Mouse (Mus musculus): ENCODE measurements around the gene Sqor. TPM values are rescaled to one million over a fixed set of nuclear protein-coding genes. Genes with fewer than 3 reads are reported as not detected.

Sqor gene
- polyA plus RNA-seq, 1 experiment from 2014 or later: 3.9 TPM

GRCm38 (mm10) chr2:122762991-122763390, 2.0 kb upstream of the Sqor start:
- no peak overlapping the region for H3K4me3 ChIP-seq
- no peaks in the 10 kb centered on the region for H3K9me3 ChIP-seq (replicated peaks)
- 45% methylated on average over 3 of the region's 3 CpGs for WGBS (ENCODE audit: insufficient replicate concordance)
- 0 out of 2 replicates have a peak, but pooled peaks cover 6% of the 10 kb centered on the region for H3K4me1 ChIP-seq
- no peak for ATAC-seq
- no peak overlapping the region for H3K9ac ChIP-seq
- no peak overlapping the region for H3K27ac ChIP-seq
- no peak overlapping the region for H3K4me2 ChIP-seq
- H3K27me3 ChIP-seq (replicated peaks): peaks cover 43% of the 10 kb centered on the region
- H3K36me3 ChIP-seq: no peaks in the 10 kb centered on the region

GRCm38 (mm10) chr2:122764526-122764925, 511 bp upstream of the Sqor start:
- Histone ChIP-seq H3K9ac (no peak overlapping the region), H3K36me3 (no peaks in the 10 kb centered on the region), H3K27ac (no peak overlapping the region), H3K4me2 (peak overlapping the region; percentile 74), H3K27me3 (replicated peaks) (peaks cover 43% of the 10 kb centered on the region), H3K9me3 (replicated peaks) (no peaks in the 10 kb centered on the region), H3K4me1 (0 out of 2 replicates have a peak, but pooled peaks cover 6% of the 10 kb centered on the region), H3K4me3 (no peak overlapping the region)
- ATAC-seq: no peak
- 53% methylated on average over 6 of the region's 6 CpGs for WGBS (ENCODE audit: insufficient replicate concordance)

- no peak for ATAC-seq
- no peak overlapping the region for H3K9ac ChIP-seq
- WGBS (ENCODE audit: insufficient replicate concordance): 24% methylated on average over 3 of the region's 3 CpGs
Observed at GRCm38 (mm10) chr2:122765794-122766145, 733 bp downstream of the Sqor start.

GRCm38 (mm10) chr2:122771002-122771401, 6.0 kb downstream of the Sqor start:
- peaks cover 12% of the 10 kb centered on the region for H3K27me3 ChIP-seq (replicated peaks)
- no peak overlapping the region for H3K4me3 ChIP-seq
- H3K36me3 ChIP-seq: no peaks in the 10 kb centered on the region
- H3K4me2 ChIP-seq: no peak overlapping the region
- H3K27ac ChIP-seq: no peak overlapping the region
- H3K9me3 ChIP-seq (replicated peaks): no peaks in the 10 kb centered on the region
- H3K4me1 ChIP-seq: no peaks in the 10 kb centered on the region
- no peak for ATAC-seq
- H3K9ac ChIP-seq: no peak overlapping the region
- WGBS (ENCODE audit: insufficient replicate concordance): 73% methylated on average over 2 of the region's 2 CpGs

More at GRCm38 (mm10) chr2:122765794-122766145, 733 bp downstream of the Sqor start:
- Histone ChIP-seq H3K27ac (no peak overlapping the region), H3K27me3 (replicated peaks) (peaks cover 43% of the 10 kb centered on the region), H3K4me2 (peak overlapping the region; percentile 74), H3K4me1 (0 out of 2 replicates have a peak, but pooled peaks cover 6% of the 10 kb centered on the region), H3K36me3 (no peaks in the 10 kb centered on the region), H3K9me3 (replicated peaks) (no peaks in the 10 kb centered on the region), H3K4me3 (peak overlapping the region; percentile 45)

- H3K4me1 ChIP-seq: no peaks in the 10 kb centered on the region
- H3K27me3 ChIP-seq (replicated peaks): no peaks in the 10 kb centered on the region
- ATAC-seq: no peak
- 57% methylated on average over 1 of the region's 1 CpGs for WGBS (ENCODE audit: insufficient replicate concordance)
- no peak overlapping the region for H3K4me2 ChIP-seq
- no peak overlapping the region for H3K27ac ChIP-seq
- no peak overlapping the region for H3K4me3 ChIP-seq
- no peaks in the 10 kb centered on the region for H3K9me3 ChIP-seq (replicated peaks)
- no peak overlapping the region for H3K9ac ChIP-seq
- H3K36me3 ChIP-seq: no peaks in the 10 kb centered on the region
Observed at GRCm38 (mm10) chr2:122772899-122773298, 7.9 kb downstream of the Sqor start.

- Histone ChIP-seq H3K27ac (no peak overlapping the region), H3K36me3 (no peaks in the 10 kb centered on the region), H3K4me2 (no peak overlapping the region), H3K27me3 (replicated peaks) (no peaks in the 10 kb centered on the region), H3K9me3 (replicated peaks) (no peaks in the 10 kb centered on the region), H3K4me3 (no peak overlapping the region), H3K9ac (no peak overlapping the region), H3K4me1 (no peaks in the 10 kb centered on the region)
- WGBS (ENCODE audit: insufficient replicate concordance): 65% methylated on average over 1 of the region's 1 CpGs
- no peak for ATAC-seq
Observed at GRCm38 (mm10) chr2:122775491-122775890, 10.5 kb downstream of the Sqor start.

GRCm38 (mm10) chr2:122776823-122777222, 11.8 kb downstream of the Sqor start:
- no peak for ATAC-seq

GRCm38 (mm10) chr2:122779967-122780366, 14.9 kb downstream of the Sqor start:
- Histone ChIP-seq H3K36me3 (no peaks in the 10 kb centered on the region), H3K4me3 (no peak overlapping the region), H3K27ac (no peak overlapping the region), H3K4me2 (no peak overlapping the region), H3K9ac (no peak overlapping the region), H3K9me3 (replicated peaks) (no peaks in the 10 kb centered on the region), H3K4me1 (no peaks in the 10 kb centered on the region), H3K27me3 (replicated peaks) (no peaks in the 10 kb centered on the region)
- WGBS (ENCODE audit: insufficient replicate concordance): 52% methylated on average over 5 of the region's 5 CpGs
- no peak for ATAC-seq

More at GRCm38 (mm10) chr2:122776823-122777222, 11.8 kb downstream of the Sqor start:
- H3K9ac ChIP-seq: no peak overlapping the region
- H3K9me3 ChIP-seq (replicated peaks): no peaks in the 10 kb centered on the region
- 30% methylated on average over 2 of the region's 2 CpGs for WGBS (ENCODE audit: insufficient replicate concordance)
- no peaks in the 10 kb centered on the region for H3K27me3 ChIP-seq (replicated peaks)
- no peak overlapping the region for H3K4me2 ChIP-seq
- no peak overlapping the region for H3K4me3 ChIP-seq
- H3K36me3 ChIP-seq: no peaks in the 10 kb centered on the region
- no peaks in the 10 kb centered on the region for H3K4me1 ChIP-seq
- H3K27ac ChIP-seq: no peak overlapping the region

- H3K36me3 ChIP-seq: no peaks in the 10 kb centered on the region
- no peak for ATAC-seq
- 16% methylated on average over 3 of the region's 3 CpGs for WGBS (ENCODE audit: insufficient replicate concordance)
Observed at GRCm38 (mm10) chr2:122780447-122780846, 15.4 kb downstream of the Sqor start.

GRCm38 (mm10) chr2:122781590-122782356, 16.7 kb downstream of the Sqor start:
- 60% methylated on average over 8 of the region's 8 CpGs for WGBS (ENCODE audit: insufficient replicate concordance)
- H3K4me3 ChIP-seq: no peak overlapping the region
- H3K4me1 ChIP-seq: no peaks in the 10 kb centered on the region
- H3K27ac ChIP-seq: no peak overlapping the region
- no peak overlapping the region for H3K9ac ChIP-seq
- no peak overlapping the region for H3K4me2 ChIP-seq
- H3K36me3 ChIP-seq: no peaks in the 10 kb centered on the region
- no peaks in the 10 kb centered on the region for H3K9me3 ChIP-seq (replicated peaks)
- no peak for ATAC-seq
- no peaks in the 10 kb centered on the region for H3K27me3 ChIP-seq (replicated peaks)

More at GRCm38 (mm10) chr2:122780447-122780846, 15.4 kb downstream of the Sqor start:
- Histone ChIP-seq H3K9ac (no peak overlapping the region), H3K4me3 (no peak overlapping the region), H3K27me3 (replicated peaks) (no peaks in the 10 kb centered on the region), H3K9me3 (replicated peaks) (no peaks in the 10 kb centered on the region), H3K4me1 (no peaks in the 10 kb centered on the region), H3K27ac (no peak overlapping the region), H3K4me2 (no peak overlapping the region)

GRCm38 (mm10) chr2:122783730-122784129, 18.7 kb downstream of the Sqor start:
- H3K4me1 ChIP-seq: no peaks in the 10 kb centered on the region
- no peaks in the 10 kb centered on the region for H3K9me3 ChIP-seq (replicated peaks)
- no peak overlapping the region for H3K4me3 ChIP-seq
- H3K4me2 ChIP-seq: no peak overlapping the region
- H3K9ac ChIP-seq: no peak overlapping the region
- H3K27me3 ChIP-seq (replicated peaks): no peaks in the 10 kb centered on the region
- no peak overlapping the region for H3K27ac ChIP-seq
- H3K36me3 ChIP-seq: no peaks in the 10 kb centered on the region
- no peak for ATAC-seq
- WGBS (ENCODE audit: insufficient replicate concordance): 76% methylated on average over 2 of the region's 2 CpGs

- Histone ChIP-seq H3K4me3 (no peak overlapping the region), H3K4me2 (no peak overlapping the region), H3K4me1 (no peaks in the 10 kb centered on the region), H3K27me3 (replicated peaks) (no peaks in the 10 kb centered on the region), H3K36me3 (no peaks in the 10 kb centered on the region), H3K9me3 (replicated peaks) (no peaks in the 10 kb centered on the region), H3K27ac (no peak overlapping the region), H3K9ac (no peak overlapping the region)
- no peak for ATAC-seq
- 71% methylated on average over 3 of the region's 3 CpGs for WGBS (ENCODE audit: insufficient replicate concordance)
Observed at GRCm38 (mm10) chr2:122784701-122785100, 19.7 kb downstream of the Sqor start.
